Mouse (Mus musculus) liver, embryonic 13.5 days (tissue): ENCODE data around the gene Fam206a. TPM values are rescaled to one million over a fixed set of nuclear protein-coding genes. Genes with fewer than 3 reads are reported as not detected.

ENCODE experiments used
- ATAC-seq: fragments of 200-750 bp; cut with Nextera tagmentation; 2 replicates; pipeline ENCODE4 v1.8.0; 2017; ENCODE audit warnings: low read depth, mild to moderate bottlenecking, moderate number of reproducible peaks, moderate library complexity
- DNase-seq: peaks from one replicate; pipeline ENCODE4 v3.0.0; 2022
- H3K27ac ChIP-seq: fragments of 300-500 bp; sonication (generic); 2 replicates; pipeline ENCODE4 v1.5.1; 2015; ENCODE audit warnings: moderate library complexity, mild to moderate bottlenecking, inconsistent platforms
- H3K27me3 ChIP-seq: fragments of 300-500 bp; sonication (generic); 2 replicates; pipeline ENCODE4 v1.6.1; 2015; ENCODE audit warnings: mild to moderate bottlenecking, inconsistent platforms
- H3K36me3 ChIP-seq: fragments of 300-500 bp; sonication (generic); 2 replicates; pipeline ENCODE4 v1.6.1; 2015; ENCODE audit warnings: mild to moderate bottlenecking, inconsistent platforms
- H3K4me1 ChIP-seq: fragments of 300-500 bp; sonication (generic); replicated peaks from 2 replicates; pipeline ENCODE4 v1.6.1; 2015; ENCODE audit warnings: inconsistent platforms
- H3K4me2 ChIP-seq: fragments of 300-500 bp; sonication (generic); 2 replicates; pipeline ENCODE4 v1.6.1; 2015; ENCODE audit warnings: inconsistent platforms, mild to moderate bottlenecking, moderate library complexity
- H3K4me3 ChIP-seq: fragments of 300-500 bp; sonication (generic); replicated peaks from 2 replicates; pipeline ENCODE4 v1.5.1; 2015; ENCODE audit warnings: mild to moderate bottlenecking, inconsistent platforms
- H3K9ac ChIP-seq: fragments of 300-500 bp; sonication (generic); 2 replicates; pipeline ENCODE4 v1.6.1; 2015; ENCODE audit warnings: mild to moderate bottlenecking, inconsistent platforms
- H3K9me3 ChIP-seq: fragments of 300-500 bp; sonication (generic); replicated peaks from 2 replicates; pipeline ENCODE4 v1.6.1; 2016; ENCODE audit warnings: inconsistent platforms
- WGBS: fragments of 180-500 bp; shearing (Covaris S2); methylation state at CpG from one replicate; pipeline ENCODE4 v1.1.7; 2015; ENCODE audit not compliant: insufficient replicate concordance; 5-methylcytosine and 5-hydroxymethylcytosine counted together
- polyA plus RNA-seq: library from polyadenylated mRNA; unstranded; fragments of >200 nt; fragmentation: Nextera tagmentation; extraction: Ambion mirVana; gene quantifications from 2 replicates; pipeline ENCODE4 v1.2.1, GENCODE M21; 2015

Gene Fam206a
- polyA plus RNA-seq, 1 experiment from 2014 or later, result 5.9 TPM

DNA sequence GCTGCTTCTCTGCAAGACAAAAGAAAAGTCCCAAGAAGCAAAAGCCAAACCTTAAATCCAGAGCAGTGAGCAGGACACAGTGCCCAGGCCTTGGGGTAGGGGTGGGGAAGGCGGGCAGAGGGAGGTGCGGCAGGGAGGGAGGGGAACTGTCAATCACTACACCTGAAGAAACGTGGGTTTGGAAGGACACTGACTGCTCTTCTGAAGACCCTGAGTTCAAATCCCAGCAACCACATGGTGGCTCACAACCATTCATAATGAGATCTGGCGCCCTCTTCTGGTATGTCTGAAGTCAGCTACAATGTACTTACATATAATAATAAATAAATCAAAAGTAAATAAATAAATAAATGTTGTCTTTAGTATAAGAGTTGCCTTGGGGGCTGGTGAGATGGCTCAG is 42.8 kb downstream of the Fam206a start:
- H3K27ac ChIP-seq, result no peak overlapping the region
- H3K4me1 ChIP-seq, result no peaks in the 10 kb centered on the region; the same call in 1 of the 2 replicates
- WGBS, result 67% methylated on average over 4 of the region's 4 CpGs
- ATAC-seq (no peak), DNase-seq (no peak)
- H3K27me3 ChIP-seq, result no peaks in the 10 kb centered on the region
- H3K4me2 ChIP-seq, result no peak overlapping the region
- H3K9me3 ChIP-seq, result no peaks in the 10 kb centered on the region
- H3K9ac ChIP-seq, result no peak overlapping the region
- H3K36me3 ChIP-seq, result peaks cover 29% of the 10 kb centered on the region
- H3K4me3 ChIP-seq, result no peak overlapping the region

DNA sequence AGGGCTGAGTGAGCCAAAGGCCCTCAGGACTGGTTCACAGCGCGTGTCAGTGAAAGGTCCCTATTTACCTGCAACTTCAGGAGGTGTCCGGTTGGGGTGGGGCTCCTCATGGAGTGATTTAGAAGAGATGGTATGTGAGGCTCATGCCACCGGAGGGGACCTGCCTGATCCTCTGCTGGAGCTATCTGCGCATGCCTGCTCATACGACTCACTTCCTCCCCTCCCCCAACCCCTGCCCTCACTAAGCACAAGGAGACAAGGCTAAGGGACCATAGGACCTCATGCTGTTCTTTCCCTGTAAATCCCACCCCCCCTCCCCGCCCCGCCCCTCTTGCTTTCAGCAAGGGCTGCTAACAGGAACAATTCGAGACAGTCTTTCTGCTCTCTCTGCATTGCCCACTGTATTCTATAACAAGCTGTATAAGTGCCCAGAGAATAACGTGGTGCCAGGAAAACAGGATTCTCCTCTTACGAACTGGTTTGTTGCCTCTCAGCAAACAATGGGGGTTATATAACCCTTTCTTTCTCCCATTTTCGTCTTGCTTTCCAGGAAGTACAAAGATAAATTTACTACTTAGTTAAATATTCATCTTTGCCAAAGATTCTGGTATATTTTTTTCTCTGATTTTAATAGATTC is 43.9 kb downstream of the Fam206a start:
- Histone ChIP-seq H3K4me1 (peaks cover 6% of the 10 kb centered on the region), H3K4me2 (no peak overlapping the region), H3K9me3 (no peaks in the 10 kb centered on the region), H3K9ac (no peak overlapping the region), H3K36me3 (peaks cover 25% of the 10 kb centered on the region), H3K27ac (no peak overlapping the region), H3K27me3 (no peaks in the 10 kb centered on the region), H3K4me3 (no peak overlapping the region)
- 68% methylated on average over 12 of the region's 12 CpGs for WGBS
- ATAC-seq, result no peak
- no peak for DNase-seq

DNA sequence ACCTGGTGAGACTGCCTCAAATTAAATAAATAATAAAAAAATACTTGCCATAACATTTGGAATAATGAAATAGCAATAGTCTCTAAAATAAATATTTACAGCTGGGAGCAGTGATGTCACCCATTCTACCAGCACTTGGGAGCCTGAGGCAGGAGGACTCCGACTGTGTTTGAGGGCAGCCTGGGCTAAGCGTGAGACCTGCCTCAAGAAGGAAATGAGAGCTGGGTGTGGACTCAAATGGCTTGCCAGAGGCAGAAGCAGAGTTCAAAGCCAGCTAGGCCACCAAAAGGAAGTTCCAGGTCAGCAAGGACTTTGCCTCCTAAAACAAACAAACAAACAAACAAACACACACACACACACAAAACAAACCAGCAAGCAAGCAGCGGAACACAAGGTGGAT is 45.3 kb downstream of the Fam206a start:
- peaks cover 6% of the 10 kb centered on the region for H3K4me1 ChIP-seq
- no peaks in the 10 kb centered on the region for H3K9me3 ChIP-seq
- no peak for DNase-seq
- ATAC-seq, result no peak
- WGBS, result 86% methylated on average over 3 of the region's 3 CpGs
- peaks cover 20% of the 10 kb centered on the region for H3K36me3 ChIP-seq
- H3K4me2 ChIP-seq, result no peak overlapping the region
- H3K9ac ChIP-seq, result no peak overlapping the region
- H3K27me3 ChIP-seq, result no peaks in the 10 kb centered on the region
- H3K27ac ChIP-seq, result no peak overlapping the region
- no peak overlapping the region for H3K4me3 ChIP-seq

DNA sequence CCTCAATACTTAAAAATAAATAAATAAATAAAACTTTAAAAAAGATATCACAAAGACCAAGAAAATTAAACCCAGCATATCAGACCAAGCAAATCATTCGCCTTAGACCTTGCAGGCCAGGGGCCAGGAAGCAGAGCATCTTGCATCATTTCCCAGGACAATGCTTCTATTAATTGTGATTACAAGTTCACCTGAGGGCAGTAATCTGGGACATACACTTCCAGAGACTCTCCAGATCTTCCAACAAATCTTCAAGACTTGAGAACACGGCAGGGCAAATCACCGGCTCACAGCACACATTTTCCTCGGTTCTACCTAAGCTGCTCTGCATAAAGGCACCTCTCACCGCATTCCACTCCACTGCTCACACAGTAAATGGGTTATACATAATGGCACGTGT is 45.9 kb downstream of the Fam206a start:
- no peak overlapping the region for H3K27ac ChIP-seq
- H3K9me3 ChIP-seq, result no peaks in the 10 kb centered on the region
- H3K9ac ChIP-seq, result no peak overlapping the region
- H3K36me3 ChIP-seq, result peaks cover 20% of the 10 kb centered on the region
- ATAC-seq (no peak), DNase-seq (no peak)
- peaks cover 6% of the 10 kb centered on the region for H3K4me1 ChIP-seq
- no peak overlapping the region for H3K4me3 ChIP-seq
- H3K4me2 ChIP-seq, result no peak overlapping the region
- no peaks in the 10 kb centered on the region for H3K27me3 ChIP-seq
- whole genome bisulfite sequencing, result 84% methylated on average over 6 of the region's 6 CpGs

DNA sequence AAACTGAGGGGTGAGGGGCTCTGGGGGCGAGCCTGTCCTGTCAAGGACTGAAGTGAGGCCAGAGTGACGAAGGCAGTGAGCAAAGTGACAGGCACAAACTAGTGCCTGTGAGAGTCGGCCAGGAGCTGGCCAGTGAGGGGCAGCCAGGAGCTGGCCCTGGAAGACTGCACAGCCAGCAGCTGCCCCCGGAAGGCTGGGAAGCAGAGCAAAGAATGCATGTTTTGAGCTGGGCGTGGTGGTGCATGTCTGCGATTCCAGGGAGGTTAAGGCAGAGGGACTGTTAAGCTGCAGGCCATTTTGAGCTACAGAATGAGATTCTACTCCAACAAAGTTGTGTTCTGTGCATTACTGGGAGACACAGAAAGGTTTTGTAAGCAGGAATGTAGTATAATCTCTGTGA is 48.6 kb downstream of the Fam206a start:
- WGBS, result 58% methylated on average over 6 of the region's 6 CpGs
- DNase-seq (no peak), ATAC-seq (no peak)
- H3K9me3 ChIP-seq, result no peaks in the 10 kb centered on the region
- no peaks in the 10 kb centered on the region for H3K27me3 ChIP-seq
- H3K4me3 ChIP-seq, result no peak overlapping the region
- H3K36me3 ChIP-seq, result peaks cover 2% of the 10 kb centered on the region
- peaks cover 6% of the 10 kb centered on the region for H3K4me1 ChIP-seq
- H3K4me2 ChIP-seq, result no peak overlapping the region
- H3K9ac ChIP-seq, result no peak overlapping the region
- H3K27ac ChIP-seq, result no peak overlapping the region

DNA sequence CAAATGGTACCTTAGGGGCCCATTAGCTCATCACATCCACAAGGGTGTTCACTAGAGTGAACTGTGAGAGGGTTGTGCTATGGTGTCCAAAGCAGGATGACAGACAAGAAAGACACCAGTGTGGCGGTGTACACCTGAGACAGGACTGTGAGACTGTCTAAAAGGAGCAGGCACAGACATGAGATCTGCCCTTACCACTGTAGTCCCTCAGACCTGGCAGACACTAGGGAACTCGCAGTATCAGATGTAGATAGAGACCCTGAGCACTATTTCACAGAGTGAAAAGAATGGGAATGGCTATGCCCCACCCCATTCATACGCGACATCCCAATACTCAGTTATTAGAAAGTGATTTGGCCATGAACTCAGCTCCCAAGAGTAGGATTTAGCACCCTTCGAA is 53.8 kb downstream of the Fam206a start:
- DNase-seq (no peak), ATAC-seq (no peak)
- Histone ChIP-seq H3K9ac (no peak overlapping the region), H3K4me1 (peaks cover 4% of the 10 kb centered on the region), H3K9me3 (no peaks in the 10 kb centered on the region), H3K27me3 (no peaks in the 10 kb centered on the region), H3K4me2 (no peak overlapping the region), H3K27ac (no peak overlapping the region), H3K36me3 (no peaks in the 10 kb centered on the region), H3K4me3 (no peak overlapping the region)
- WGBS, result 76% methylated on average over 5 of the region's 5 CpGs

DNA sequence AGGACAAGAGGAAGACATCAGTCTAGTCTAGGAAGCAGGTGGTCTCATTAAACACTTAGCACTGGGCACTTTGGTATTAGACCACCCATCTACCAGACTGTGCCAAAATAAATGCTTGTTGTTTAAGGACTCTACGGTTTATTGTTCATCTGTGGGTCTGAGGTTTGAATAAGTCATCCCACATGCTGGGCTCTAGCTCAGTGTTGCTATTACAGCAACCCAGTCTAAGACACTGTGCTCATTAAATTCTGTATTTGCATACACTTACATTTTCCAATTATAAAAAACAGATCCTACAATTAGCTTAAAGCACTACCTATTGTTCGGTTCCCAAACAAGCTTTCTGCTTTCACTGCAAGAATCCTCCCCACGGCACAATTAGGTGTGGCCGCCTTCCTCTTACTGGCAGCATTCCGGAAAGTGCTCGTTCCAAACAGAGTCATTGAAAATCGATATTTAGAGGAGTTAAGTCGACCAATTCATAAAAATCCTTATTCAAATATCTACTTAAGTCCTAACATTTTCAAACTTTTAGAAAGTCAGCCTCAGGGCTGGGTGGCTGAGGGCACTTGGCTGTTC is 54.3 kb downstream of the Fam206a start:
- no peak overlapping the region for H3K4me3 ChIP-seq
- H3K4me1 ChIP-seq, result peaks cover 4% of the 10 kb centered on the region
- WGBS, result 78% methylated on average over 8 of the region's 8 CpGs
- H3K36me3 ChIP-seq, result no peaks in the 10 kb centered on the region
- H3K9ac ChIP-seq, result no peak overlapping the region
- DNase-seq (no peak), ATAC-seq (no peak)
- H3K9me3 ChIP-seq, result no peaks in the 10 kb centered on the region
- H3K27me3 ChIP-seq, result no peaks in the 10 kb centered on the region
- no peak overlapping the region for H3K27ac ChIP-seq
- no peak overlapping the region for H3K4me2 ChIP-seq

DNA sequence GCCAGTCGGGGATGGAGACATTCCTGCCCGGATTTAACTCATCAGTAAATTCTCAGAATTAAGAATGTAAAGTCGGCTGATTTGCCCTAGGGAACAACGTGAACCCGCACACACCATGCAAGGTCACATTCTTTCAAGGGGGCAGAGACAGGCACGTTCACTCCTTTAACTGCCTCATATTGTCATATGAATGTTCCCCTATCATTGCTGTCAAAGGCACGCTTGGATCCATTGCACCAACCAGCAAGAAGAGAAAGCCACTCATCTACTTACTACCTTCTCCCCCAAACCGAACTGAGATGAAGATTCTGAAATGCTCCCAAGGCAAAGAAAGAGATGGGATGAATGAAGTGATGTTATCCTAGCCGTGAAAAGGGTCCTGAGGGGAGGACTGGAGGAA is 56.6 kb downstream of the Fam206a start:
- ATAC-seq (no peak), DNase-seq (no peak)
- Histone ChIP-seq H3K4me1 (peaks cover 27% of the 10 kb centered on the region), H3K4me3 (no peak overlapping the region), H3K27me3 (no peaks in the 10 kb centered on the region), H3K27ac (no peak overlapping the region), H3K9me3 (no peaks in the 10 kb centered on the region), H3K4me2 (no peak overlapping the region), H3K36me3 (no peaks in the 10 kb centered on the region), H3K9ac (no peak overlapping the region)
- WGBS, result 72% methylated on average over 9 of the region's 9 CpGs

Other genes with a start within 250 kb of the Fam206a start
- gene Gm26657, start 62.3 kb upstream of the Fam206a start, polyA plus RNA-seq, result not detected in 2 replicates
- not detected in 2 replicates for gene Actl7b, start 60.9 kb upstream of the Fam206a start, polyA plus RNA-seq
- not detected in 2 replicates for gene Actl7a, start 58.9 kb upstream of the Fam206a start, polyA plus RNA-seq
- gene Elp1, start within 50 bp of the Fam206a start, polyA plus RNA-seq, result 14.8 and 15.7 TPM in 2 replicates
- 9.5 and 11.2 TPM in 2 replicates for gene Ctnnal1, start 62.8 kb downstream of the Fam206a start, polyA plus RNA-seq
- gene Tmem245, start 145.1 kb downstream of the Fam206a start, polyA plus RNA-seq, result 2.8 and 3.5 TPM in 2 replicates
- 0.09 TPM in 2 replicates for gene Frrs1l, start 188.0 kb downstream of the Fam206a start, polyA plus RNA-seq